Mouse (Mus musculus) testis, adult 2 months (tissue): ENCODE data around the gene Garem2.

Experiments used
- CTCF ChIP-seq: fragments of 200-500 bp; IDR thresholded peaks from 2 replicates; pipeline ENCODE4 v1.5.1; 2012; ENCODE audit warnings: low read depth, mild to moderate bottlenecking, inconsistent platforms, low read length, moderate library complexity; ENCODE audit not compliant: control insufficient read depth, insufficient read depth, insufficient replicate concordance
- POLR2A ChIP-seq: fragments of 200-500 bp; IDR thresholded peaks from 2 replicates; pipeline ENCODE4 v1.6.1; 2012; ENCODE audit warnings: low read depth, mild to moderate bottlenecking, inconsistent platforms, low read length, moderate library complexity; ENCODE audit not compliant: control insufficient read depth

DNA sequence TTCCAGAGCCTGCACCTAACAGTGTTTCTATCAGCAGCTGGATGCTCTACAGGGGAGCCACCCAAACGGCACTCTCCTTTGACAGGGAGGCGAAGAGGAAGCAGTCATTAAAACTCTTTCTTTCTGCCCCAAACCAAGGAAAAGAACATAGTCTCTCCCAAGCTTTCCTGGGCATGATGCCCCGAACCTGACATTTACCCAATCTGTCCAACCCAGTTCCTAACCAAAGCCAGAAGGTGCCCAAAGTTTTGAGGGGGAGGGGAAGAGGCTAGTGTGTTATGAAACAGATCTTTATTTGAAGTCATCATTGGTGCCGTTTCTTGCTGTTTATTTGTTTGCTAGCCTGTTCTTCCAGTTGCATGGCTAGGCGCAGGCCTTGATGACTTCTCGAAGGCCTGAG, 9.2 kb upstream of the Garem2 start:
- TF ChIP-seq CTCF (no peak), POLR2A (no peak)
